17 mouse cellular contexts compared by ENCODE assay signal in genomic region chr19:12465530-12466144, GRCm38 (mm10). TPM values are rescaled to one million over a fixed set of nuclear protein-coding genes. Genes with fewer than 3 reads are reported as not detected.
A peak's percentile ranks its signal among the peaks of the same experiment; 100 is the strongest.
DNase-seq lines count a peak whose midpoint lies in the region; ATAC-seq lines count a peak whose summit lies in the region.
"Had no signal": no experiment of that assay in that cellular context is flagged by ENCODE, and none has a peak within 500 bp of the region (broad histone marks: within the 10 kb centered on the region; RNA-seq: fewer than 3 reads in every experiment).

No protein-coding gene starts in this region.

- DNase-seq in lung, adult 18-20 months: no peak
- peak; percentile 10 to 49 for DNase-seq in spleen, postnatal 4 days (ENCODE audit: low spot score in 2 of 2)
- no peak for DNase-seq in spleen, postnatal 36 days (ENCODE audit: low spot score in 2 of 2)
- DNase-seq in natural killer cell, adult 2 months (ENCODE audit: low spot score in 2 of 2): no peak
- DNase-seq: adrenal gland, adult 8-10 months; gastrocnemius, postnatal 25 days had no signal

- ATAC-seq in forebrain, embryonic 15.5 days (replicated peaks): 0 out of 2 replicates have a peak, but pooled peaks have one; percentile 42
- no peak; the same call in 1 of the 2 replicates for ATAC-seq in forebrain, embryonic 12.5 days (ENCODE audit: low FRiP score)
- ATAC-seq in lung, embryonic 16.5 days (ENCODE audit: low read depth): no peak
- ATAC-seq in intestine, embryonic 16.5 days: no peak

- no peak overlapping the region for H3K27ac ChIP-seq in forebrain, embryonic 15.5 days (replicated peaks)
- H3K27ac ChIP-seq in forebrain, embryonic 12.5 days: no peak overlapping the region
- H3K27ac ChIP-seq in lung, embryonic 16.5 days (ENCODE audit: low read length): peak overlapping the region; percentile 95
- no peak overlapping the region for H3K27ac ChIP-seq in intestine, embryonic 16.5 days (ENCODE audit: low read length)

- H3K9me3 ChIP-seq in forebrain, embryonic 15.5 days: no peaks in the 10 kb centered on the region
- H3K9me3 ChIP-seq in forebrain, embryonic 12.5 days: no peaks in the 10 kb centered on the region
- H3K9me3 ChIP-seq in lung, embryonic 16.5 days (ENCODE audit: control insufficient read depth, low read length): no peaks in the 10 kb centered on the region
- no peaks in the 10 kb centered on the region for H3K9me3 ChIP-seq in intestine, embryonic 16.5 days (ENCODE audit: control insufficient read depth, low read length)

- WGBS in forebrain, embryonic 15.5 days: 90% methylated on average over 10 of the region's 10 CpGs
- 94% methylated on average over 10 of the region's 10 CpGs for WGBS in forebrain, embryonic 12.5 days
- 87% methylated on average over 10 of the region's 10 CpGs for whole genome bisulfite sequencing in lung, embryonic 16.5 days
- 90% methylated on average over 10 of the region's 10 CpGs for WGBS in intestine, embryonic 16.5 days

- H3K9ac ChIP-seq in forebrain, embryonic 15.5 days (replicated peaks): no peak overlapping the region
- no peak overlapping the region for H3K9ac ChIP-seq in forebrain, embryonic 12.5 days
- H3K9ac ChIP-seq in lung, embryonic 16.5 days (ENCODE audit: low read length): no peak overlapping the region
- H3K9ac ChIP-seq in intestine, embryonic 16.5 days (ENCODE audit: low read depth, low read length): no peak overlapping the region
- H3K9ac ChIP-seq: lung, embryonic 14.5 days had no signal

- peaks cover 5% of the 10 kb centered on the region; the same call in 1 of the 2 replicates for H3K36me3 ChIP-seq in forebrain, embryonic 15.5 days
- H3K36me3 ChIP-seq in forebrain, embryonic 12.5 days (replicated peaks): peaks cover 31% of the 10 kb centered on the region
- peaks cover 15% of the 10 kb centered on the region for H3K36me3 ChIP-seq in lung, embryonic 16.5 days (ENCODE audit: control insufficient read depth, insufficient read depth, low read length)
- H3K36me3 ChIP-seq in intestine, embryonic 16.5 days (ENCODE audit: control insufficient read depth, insufficient read depth, low read length): peaks cover 11% of the 10 kb centered on the region

- no peak overlapping the region for H3K4me3 ChIP-seq in forebrain, embryonic 15.5 days
- H3K4me3 ChIP-seq in forebrain, embryonic 12.5 days (replicated peaks): no peak overlapping the region
- no peak overlapping the region for H3K4me3 ChIP-seq in lung, embryonic 16.5 days (ENCODE audit: low read length)
- H3K4me3 ChIP-seq in intestine, embryonic 16.5 days (ENCODE audit: low read length): no peak overlapping the region
- H3K4me3 ChIP-seq: erythroblast, embryonic 14.5 days had no signal

- no peaks in the 10 kb centered on the region for H3K4me1 ChIP-seq in forebrain, embryonic 15.5 days
- H3K4me1 ChIP-seq in forebrain, embryonic 12.5 days: peaks cover 7% of the 10 kb centered on the region; the same call in 1 of the 2 replicates
- H3K4me1 ChIP-seq in lung, embryonic 16.5 days (replicated peaks; ENCODE audit: control insufficient read depth, insufficient read depth, low read length): peaks cover 7% of the 10 kb centered on the region; the same call in 1 of the 2 replicates
- H3K4me1 ChIP-seq in intestine, embryonic 16.5 days (ENCODE audit: control insufficient read depth, insufficient read depth, low read length): peaks cover 8% of the 10 kb centered on the region; the same call in 1 of the 2 replicates

- H3K27me3 ChIP-seq in forebrain, embryonic 15.5 days: no peaks in the 10 kb centered on the region
- H3K27me3 ChIP-seq in forebrain, embryonic 12.5 days: no peaks in the 10 kb centered on the region
- H3K27me3 ChIP-seq in lung, embryonic 16.5 days (ENCODE audit: control insufficient read depth, insufficient read depth, low read depth, low read length): no peaks in the 10 kb centered on the region
- no peaks in the 10 kb centered on the region for H3K27me3 ChIP-seq in intestine, embryonic 16.5 days (replicated peaks; ENCODE audit: control insufficient read depth, insufficient read depth, low read length)

- no peak overlapping the region for H3K4me2 ChIP-seq in forebrain, embryonic 15.5 days (replicated peaks)
- H3K4me2 ChIP-seq in forebrain, embryonic 12.5 days: no peak overlapping the region
- no peak overlapping the region for H3K4me2 ChIP-seq in lung, embryonic 16.5 days (ENCODE audit: low read depth, low read length)
- H3K4me2 ChIP-seq in intestine, embryonic 16.5 days (ENCODE audit: low read depth, low read length): no peak overlapping the region
- H3K4me2 ChIP-seq: lung, embryonic 14.5 days had no signal

RNA-seq across cellular contexts. Expression of gene Mpeg1, which starts 5.1 kb away (rescaled TPM):
- 0.55 and 0.56 TPM in 2 replicates for polyA plus RNA-seq in forebrain, embryonic 15.5 days (2015; fragmentation: Nextera tagmentation; extraction: Ambion mirVana)
- polyA plus RNA-seq in forebrain, embryonic 12.5 days (2016; fragmentation: Nextera tagmentation; extraction: Ambion mirVana): 0.37 and 0.55 TPM in 2 replicates
- polyA plus RNA-seq in lung, embryonic 16.5 days (2015; fragmentation: Nextera tagmentation; extraction: Ambion mirVana): 0.79 and 0.88 TPM in 2 replicates
- polyA plus RNA-seq in intestine, embryonic 16.5 days (2015; fragmentation: Nextera tagmentation; extraction: Ambion mirVana): 0.97 and 1.0 TPM in 2 replicates

RNA-seq across cellular contexts. Expression of gene Dtx4, which starts 35.6 kb away (rescaled TPM):
- polyA plus RNA-seq in forebrain, embryonic 15.5 days (2015; fragmentation: Nextera tagmentation; extraction: Ambion mirVana): 16.8 and 19.3 TPM in 2 replicates
- polyA plus RNA-seq in forebrain, embryonic 12.5 days (2016; fragmentation: Nextera tagmentation; extraction: Ambion mirVana): 34.2 and 37.4 TPM in 2 replicates
- 16.0 and 16.5 TPM in 2 replicates for polyA plus RNA-seq in lung, embryonic 16.5 days (2015; fragmentation: Nextera tagmentation; extraction: Ambion mirVana)
- 9.9 and 11.1 TPM in 2 replicates for polyA plus RNA-seq in intestine, embryonic 16.5 days (2015; fragmentation: Nextera tagmentation; extraction: Ambion mirVana)

RNA-seq across cellular contexts. Expression of gene Pfpl, which starts 37.9 kb away (rescaled TPM):
- polyA plus RNA-seq in forebrain, embryonic 15.5 days (2015; fragmentation: Nextera tagmentation; extraction: Ambion mirVana): not detected in 2 replicates
- polyA plus RNA-seq in forebrain, embryonic 12.5 days (2016; fragmentation: Nextera tagmentation; extraction: Ambion mirVana): not detected in 2 replicates
- not detected in 2 replicates for polyA plus RNA-seq in lung, embryonic 16.5 days (2015; fragmentation: Nextera tagmentation; extraction: Ambion mirVana)
- not detected in 2 replicates for polyA plus RNA-seq in intestine, embryonic 16.5 days (2015; fragmentation: Nextera tagmentation; extraction: Ambion mirVana)
- polyA plus RNA-seq: embryonic facial prominence, embryonic 11.5 days; erythroblast, embryonic 14.5 days; heart, postnatal 0 days; inflammation-experienced regulatory T-cells, adult 6 months; kidney, embryonic 14.5 days; lung, embryonic 14.5 days; urinary bladder, adult 2 months had no signal

RNA-seq across cellular contexts. Expression of gene Olfr1441, which starts 48.4 kb away (rescaled TPM):
- not detected in 2 replicates for polyA plus RNA-seq in forebrain, embryonic 15.5 days (2015; fragmentation: Nextera tagmentation; extraction: Ambion mirVana)
- not detected in 2 replicates for polyA plus RNA-seq in forebrain, embryonic 12.5 days (2016; fragmentation: Nextera tagmentation; extraction: Ambion mirVana)
- polyA plus RNA-seq in lung, embryonic 16.5 days (2015; fragmentation: Nextera tagmentation; extraction: Ambion mirVana): not detected in 2 replicates
- not detected in 2 replicates for polyA plus RNA-seq in intestine, embryonic 16.5 days (2015; fragmentation: Nextera tagmentation; extraction: Ambion mirVana)
- polyA plus RNA-seq: embryonic facial prominence, embryonic 11.5 days; erythroblast, embryonic 14.5 days; heart, postnatal 0 days; inflammation-experienced regulatory T-cells, adult 6 months; kidney, embryonic 14.5 days; lung, embryonic 14.5 days; urinary bladder, adult 2 months had no signal

Comparison
In these comparisons a context has a peak if more than half of its experiments do, and no peak if none do; other contexts are left out.
1. DNase-seq: peak in spleen, postnatal 4 days (2 of 2); none in lung, adult 18-20 months (0 of 2), spleen, postnatal 36 days (0 of 2) and natural killer cell, adult 2 months (0 of 2).